Mouse (Mus musculus) common myeloid progenitor, adult 5-6 weeks (primary cell): ENCODE measurements around the gene Utp3. TPM values are rescaled to one million over a fixed set of nuclear protein-coding genes. Genes with fewer than 3 reads are reported as not detected.
"Not testable (repeated sequence)": the region's sequence is repeated elsewhere in the genome, so short reads cannot be mapped to it uniquely, and the experiment has no call there.

Source experiments
- ATAC-seq: replicated peaks from 2 replicates; pipeline ENCODE4 v1.8.0; 2016; ENCODE audit warnings: low read depth, mild to moderate bottlenecking, moderate TSS enrichment, inconsistent platforms; ENCODE audit not compliant: poor library complexity, severe bottlenecking
- total RNA-seq: library from RNA; stranded (forward); fragments of 200-1000, 187-1606 nt; gene quantifications from 2 replicates; pipeline ENCODE4 v1.2.3, GENCODE M21; 2017

Gene Utp3
- total RNA-seq = 71.3 and 76.3 TPM in 2 replicates

GRCm38 (mm10) chr5:88554086-88554886 lies at the start of gene Utp3:
TSS of gene Utp3 (plus strand) at chr5:88554462.
- peak; percentile 95 for ATAC-seq

- ATAC-seq = peak; percentile 97
These were observed 45.7 kb upstream of the Utp3 start for GRCm38 (mm10) chr5:88508555-88508954.

DNA sequence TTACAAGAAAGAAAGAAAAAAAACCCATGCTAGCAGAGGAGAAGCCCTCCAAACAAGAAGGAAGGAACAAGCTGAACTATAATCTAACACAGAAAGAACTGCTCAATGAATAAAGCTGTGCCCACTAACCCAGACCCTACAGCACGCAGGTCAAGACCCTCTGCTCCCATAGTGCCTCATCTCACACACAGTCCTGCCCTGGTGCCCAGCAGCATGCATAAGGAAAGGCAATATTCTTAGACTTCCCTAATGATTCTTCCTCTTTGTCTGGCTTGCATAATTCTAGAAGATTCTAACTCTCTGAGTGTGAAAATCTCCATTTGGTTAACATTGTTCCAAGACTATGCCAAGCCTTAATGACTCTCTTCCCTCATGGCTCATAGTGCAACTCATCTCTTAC lies 45.3 kb upstream of the Utp3 start:
- peak; percentile 76 for ATAC-seq

- ATAC-seq = peak; percentile 90
These were observed 35.0 kb upstream of the Utp3 start for GRCm38 (mm10) chr5:88519232-88519631.

GRCm38 (mm10) chr5:88527657-88528056 lies 26.6 kb upstream of the Utp3 start, which contains the start of gene Jchain:
TSS of gene Jchain (minus strand) at chr5:88527891.
- ATAC-seq = no peak

GRCm38 (mm10) chr5:88530908-88531307 lies 23.4 kb upstream of the Utp3 start:
- no peak for ATAC-seq

DNA sequence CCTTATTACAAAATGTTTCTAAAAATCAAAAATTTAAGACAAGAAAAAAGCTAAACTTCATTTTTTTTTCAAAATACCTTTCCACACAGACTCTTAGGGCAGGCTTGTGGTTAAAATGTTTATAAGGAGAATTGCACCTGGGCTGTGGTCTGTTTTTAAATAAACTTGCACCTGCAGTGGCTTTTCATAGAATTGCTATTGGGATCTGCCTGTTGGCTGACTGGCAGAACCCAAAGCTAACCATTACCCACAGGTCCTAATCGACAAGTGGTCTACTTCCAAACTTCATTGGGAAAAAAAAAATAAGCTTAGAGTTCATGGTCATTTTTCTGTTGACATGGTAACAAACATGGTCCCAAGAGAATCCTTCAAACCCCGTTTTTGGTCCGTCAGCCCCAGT lies 19.6 kb upstream of the Utp3 start:
- ATAC-seq = no peak

DNA sequence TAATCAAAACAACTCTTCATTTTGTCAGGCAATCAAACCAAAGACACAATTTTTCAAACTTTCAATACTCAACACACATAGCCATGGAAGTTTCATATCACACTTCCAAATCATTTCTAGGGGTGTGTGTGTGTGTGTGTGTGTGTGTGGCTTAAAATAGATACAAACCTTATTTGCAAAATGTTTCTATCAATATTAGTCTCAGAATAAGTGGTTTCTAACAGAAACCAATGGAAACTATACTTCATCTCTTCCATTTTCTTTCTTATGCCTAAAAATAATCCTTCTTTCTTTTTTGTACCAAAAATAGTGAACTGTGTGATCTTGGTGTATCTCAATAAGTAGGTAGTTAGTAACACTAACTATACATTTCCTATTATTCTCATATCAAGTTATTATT lies 13.4 kb upstream of the Utp3 start:
- no peak for ATAC-seq

- ATAC-seq = peak; percentile 50; the same call in 1 of the 2 replicates
These were observed 11.5 kb upstream of the Utp3 start for GRCm38 (mm10) chr5:88542651-88543282.

- not testable (repeated sequence) for ATAC-seq
These were observed 9.9 kb upstream of the Utp3 start for GRCm38 (mm10) chr5:88544411-88544810.

DNA sequence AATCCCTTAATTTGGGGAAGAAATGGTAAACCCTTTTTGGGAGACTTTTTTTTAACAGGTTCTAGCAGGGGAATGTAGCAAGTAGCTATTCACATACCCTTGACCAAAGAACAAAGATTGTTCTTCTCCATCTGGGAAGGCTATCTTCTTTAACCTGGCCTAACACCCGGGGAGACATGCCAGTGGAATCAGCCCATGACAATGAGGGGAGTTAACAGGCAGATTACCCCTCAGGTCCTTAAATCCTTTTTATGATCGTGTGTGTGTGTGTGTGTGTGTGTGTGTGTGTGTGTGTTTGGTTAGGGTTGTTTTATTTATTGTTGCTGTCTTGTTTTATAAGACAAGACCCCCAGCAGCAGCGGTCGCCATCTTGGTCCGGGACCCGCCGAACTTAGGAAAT lies 8.7 kb upstream of the Utp3 start:
- no peak for ATAC-seq

- peak; percentile 52 for ATAC-seq
These were observed 784 bp upstream of the Utp3 start for GRCm38 (mm10) chr5:88553271-88554085.

GRCm38 (mm10) chr5:88558991-88559390 lies 4.7 kb downstream of the Utp3 start:
- ATAC-seq = no peak

GRCm38 (mm10) chr5:88561080-88561814 lies 7.0 kb downstream of the Utp3 start:
- ATAC-seq = no peak

DNA sequence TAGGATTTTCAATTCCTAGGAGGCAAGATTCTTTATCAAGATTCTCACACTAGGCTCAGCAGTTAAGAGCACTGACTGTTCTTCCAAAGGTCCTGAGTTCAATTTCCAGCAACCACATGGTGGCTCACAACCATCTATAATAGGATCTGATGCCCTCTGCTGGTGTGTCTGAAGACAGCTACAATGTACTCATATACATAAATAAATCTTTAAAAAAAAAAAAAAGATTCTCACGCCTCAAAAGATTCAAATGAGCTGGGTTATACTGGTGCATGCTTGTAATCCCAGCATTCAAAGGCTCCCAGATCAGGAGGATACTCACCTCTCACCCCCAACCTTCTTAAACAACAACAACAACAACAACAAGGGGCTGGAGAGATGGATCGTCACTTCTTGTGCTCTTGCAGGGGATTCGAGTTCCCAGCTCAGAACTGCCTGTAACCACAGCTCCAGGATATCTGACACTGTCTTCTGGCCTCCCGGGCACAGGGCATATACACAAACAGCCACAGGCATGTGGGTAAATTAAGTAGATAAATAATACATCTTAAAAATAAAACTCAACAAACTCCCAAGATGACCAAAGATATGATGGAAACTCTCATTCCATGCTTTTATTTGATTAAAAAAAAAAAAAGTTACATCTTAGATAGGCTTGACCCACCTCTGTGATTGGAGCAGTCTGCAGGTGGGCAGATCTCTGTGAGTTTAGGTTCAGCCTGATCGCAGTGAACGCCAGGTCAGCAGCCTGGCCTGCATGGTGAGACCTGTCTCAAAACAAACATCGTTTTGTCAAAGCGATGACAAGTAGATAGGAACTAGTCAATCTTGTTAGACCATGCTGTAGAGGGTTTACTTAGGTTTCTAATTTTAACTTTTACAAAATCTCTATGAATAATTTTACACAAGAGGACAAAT lies 8.9 kb downstream of the Utp3 start:
- no peak for ATAC-seq

- peak; percentile 78 for ATAC-seq
These were observed 10.4 kb downstream of the Utp3 start, which contains the start of gene Rufy3 for GRCm38 (mm10) chr5:88564501-88565147. TSS of gene Rufy3 (plus strand) at chr5:88565040.

DNA sequence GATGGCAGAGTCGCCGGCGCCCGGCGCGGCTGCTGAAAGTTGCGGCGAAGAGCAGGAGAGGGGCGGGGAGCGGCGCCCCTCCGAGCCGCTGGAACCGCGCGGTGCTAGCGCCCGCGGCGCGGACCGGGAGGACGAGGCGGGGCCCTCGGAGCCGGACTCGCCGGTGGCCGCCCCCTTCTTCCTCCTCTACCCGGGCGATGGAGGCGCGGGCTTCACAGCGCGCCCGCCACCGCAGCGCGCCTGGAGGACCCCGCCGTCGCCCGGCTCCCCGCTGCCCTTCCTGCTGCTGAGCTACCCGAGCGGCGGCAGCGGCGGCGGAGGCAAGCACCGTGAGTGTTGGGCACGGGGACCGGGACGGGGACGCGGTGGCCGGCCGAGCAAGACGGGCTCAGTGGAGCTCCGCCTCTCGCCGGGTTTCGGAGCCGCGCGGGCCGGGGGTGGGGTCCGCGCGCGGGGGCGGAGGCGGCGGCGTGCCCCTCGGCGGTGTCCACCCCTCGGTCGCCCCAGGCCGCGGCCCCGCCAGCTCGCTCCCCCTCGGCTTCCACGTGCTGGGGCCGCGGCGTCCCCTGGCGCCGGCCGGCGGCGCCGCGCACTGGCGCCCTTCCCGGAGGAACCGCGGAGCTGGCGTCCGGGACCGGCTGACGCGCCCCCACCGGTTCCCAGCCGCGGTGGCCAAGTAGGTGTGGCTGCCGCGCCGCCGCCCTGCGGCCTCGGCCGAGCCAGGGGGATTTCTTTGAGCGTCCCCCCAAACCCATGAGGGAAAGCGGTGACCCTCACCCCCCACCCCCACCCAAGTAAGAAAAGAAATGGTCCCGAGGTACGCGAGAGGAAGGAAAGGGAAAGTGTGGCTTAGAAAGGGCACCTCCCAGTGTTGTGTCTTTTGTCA lies 11.1 kb downstream of the Utp3 start:
- ATAC-seq = peak; percentile 31
